Mouse (Mus musculus) small intestine, adult 2 months (tissue): ENCODE measurements around the gene Pigm.

ENCODE experiments used
- CTCF ChIP-seq: fragments of 200-500 bp; IDR thresholded peaks from 2 replicates; pipeline ENCODE4 v1.5.1; 2012; ENCODE audit warnings: low read depth, mild to moderate bottlenecking, control low read depth, inconsistent platforms, low read length, moderate library complexity, mixed read lengths; ENCODE audit not compliant: insufficient replicate concordance, insufficient read length; ENCODE audit errors: extremely low read depth
- POLR2A ChIP-seq: fragments of 200-500 bp; IDR thresholded peaks from 2 replicates; pipeline ENCODE4 v1.6.1; 2012; ENCODE audit warnings: low read depth, mild to moderate bottlenecking, control low read depth, inconsistent platforms, low read length, moderate library complexity

DNA sequence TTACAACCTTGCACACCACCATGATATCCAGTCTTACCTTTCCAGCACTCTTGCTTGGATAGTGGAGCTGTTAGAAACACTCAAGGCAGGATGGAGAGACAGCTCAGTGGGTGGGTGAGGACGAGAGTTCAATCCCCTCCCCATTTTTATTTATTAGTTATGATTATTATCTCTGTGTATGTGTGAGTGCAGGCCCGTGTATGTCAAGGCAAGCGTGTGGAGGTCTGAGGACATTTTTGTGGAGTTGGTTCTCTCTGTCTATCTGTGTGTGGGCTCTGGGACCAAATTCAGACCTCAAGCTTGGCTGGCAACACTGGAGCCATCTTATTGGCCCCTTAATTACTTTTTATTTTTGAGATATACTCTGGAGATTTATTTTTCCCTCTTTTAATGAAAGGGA is 42.3 kb downstream of the Pigm start:
- TF ChIP-seq CTCF, result no peak
- TF ChIP-seq POLR2A, result no peak
